Mouse (Mus musculus) forebrain, embryonic 14.5 days (tissue): ENCODE measurements around the gene Nek1. TPM values are rescaled to one million over a fixed set of nuclear protein-coding genes. Genes with fewer than 3 reads are reported as not detected.
A peak's percentile ranks its signal among the peaks of the same experiment; 100 is the strongest.

Source experiments
- ATAC-seq: fragments of 200-750 bp; cut with Nextera tagmentation; 2 replicates; pipeline ENCODE4 v1.8.0; 2017; ENCODE audit warnings: mild to moderate bottlenecking, moderate library complexity
- DNase-seq: peaks from one replicate; pipeline ENCODE4 v3.0.0-alpha.2; 2015; ENCODE audit warnings: low spot score
- H3K27ac ChIP-seq: fragments of 300-500 bp; sonication (generic); 2 replicates; pipeline ENCODE4 v1.5.1; 2014; ENCODE audit warnings: low read depth, mild to moderate bottlenecking, control low read depth, low read length, moderate library complexity
- H3K27me3 ChIP-seq: fragments of 300-500 bp; sonication (generic); replicated peaks from 2 replicates; pipeline ENCODE4 v1.6.1; 2014; ENCODE audit warnings: low read length, control low read depth, mixed read lengths; ENCODE audit not compliant: control insufficient read depth, insufficient read depth
- H3K36me3 ChIP-seq: fragments of 300-500 bp; sonication (generic); 2 replicates; pipeline ENCODE4 v1.6.1; 2014; ENCODE audit warnings: low read length, control low read depth; ENCODE audit not compliant: control insufficient read depth, insufficient read depth
- H3K4me1 ChIP-seq: fragments of 300-500 bp; sonication (generic); 2 replicates; pipeline ENCODE4 v1.6.1; 2014; ENCODE audit warnings: antibody characterized with exemption, low read length, control low read depth; ENCODE audit not compliant: control insufficient read depth, insufficient read depth
- H3K4me2 ChIP-seq: fragments of 300-500 bp; sonication (generic); 2 replicates; pipeline ENCODE4 v1.6.1; 2014; ENCODE audit warnings: mild to moderate bottlenecking, control low read depth, low read length
- H3K4me3 ChIP-seq: fragments of 300-500 bp; sonication (generic); 2 replicates; pipeline ENCODE4 v1.5.1; 2014; ENCODE audit warnings: low read depth, low read length, control low read depth
- H3K9ac ChIP-seq: fragments of 300-500 bp; sonication (generic); 2 replicates; pipeline ENCODE4 v1.6.1; 2014; ENCODE audit warnings: mild to moderate bottlenecking, low read length, control low read depth, moderate library complexity
- H3K9me3 ChIP-seq: fragments of 300-500 bp; sonication (generic); replicated peaks from 2 replicates; pipeline ENCODE4 v1.6.1; 2016; ENCODE audit warnings: low read length, control low read depth, mixed read lengths; ENCODE audit not compliant: control insufficient read depth
- WGBS: fragments of 180-500 bp; shearing (Covaris S2); extraction: QIAGEN DNeasy Blood & Tissue Kit; methylation state at CpG from one replicate; pipeline ENCODE4 v1.1.7; 2014; 5-methylcytosine and 5-hydroxymethylcytosine counted together
- polyA plus RNA-seq: library from polyadenylated mRNA; unstranded; fragments of >200 nt; fragmentation: Nextera tagmentation; extraction: Ambion mirVana; gene quantifications from 2 replicates; pipeline ENCODE4 v1.2.1, GENCODE M21; 2014

Gene Nek1
- polyA plus RNA-seq, 1 experiment from 2014 or later = 19.9 TPM

DNA sequence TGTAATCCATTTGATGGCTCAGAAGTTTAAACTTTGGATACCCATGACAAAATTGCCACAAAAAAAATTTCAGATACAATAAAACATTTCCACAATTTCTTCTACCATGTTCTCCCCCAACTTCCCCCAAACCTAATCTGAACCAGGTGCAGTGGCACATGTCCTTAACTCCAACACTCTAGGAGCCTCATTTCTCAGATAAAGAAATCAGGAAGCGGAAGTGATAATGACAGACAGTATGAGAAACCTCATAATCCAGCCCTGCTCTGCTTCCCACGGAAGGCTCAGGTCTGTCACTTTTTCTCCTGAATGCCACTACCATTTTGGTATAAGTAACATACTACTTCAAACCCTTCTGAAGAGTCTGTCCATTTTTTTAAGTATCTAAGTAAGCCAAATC, 29.1 kb upstream of the Nek1 start:
- ATAC-seq = no peak
- H3K9me3 ChIP-seq = no peaks in the 10 kb centered on the region
- WGBS = 46% methylated on average over 2 of the region's 2 CpGs

DNA sequence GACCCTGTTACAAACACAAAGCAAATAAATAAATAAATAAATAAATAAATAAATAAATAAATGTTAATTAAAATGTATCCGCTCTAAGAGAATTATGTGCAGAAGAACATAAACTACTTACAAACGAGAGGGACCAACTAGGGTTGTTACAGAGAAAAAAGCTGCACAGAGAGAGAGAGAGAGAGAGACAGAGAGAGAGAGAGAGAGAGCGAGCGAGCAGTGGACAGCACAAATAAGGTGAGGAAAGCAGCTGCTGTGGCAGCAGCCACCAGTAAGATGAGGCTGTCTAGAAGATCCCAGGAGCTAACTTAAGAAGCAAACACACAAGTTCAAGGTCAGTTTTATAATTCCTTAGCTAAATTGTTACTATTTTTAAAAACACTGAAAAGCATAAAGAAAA, 28.5 kb upstream of the Nek1 start:
- Histone ChIP-seq H3K4me1 (no peaks in the 10 kb centered on the region), H3K4me3 (no peak overlapping the region), H3K27me3 (no peaks in the 10 kb centered on the region), H3K4me2 (no peak overlapping the region), H3K36me3 (no peaks in the 10 kb centered on the region), H3K9ac (no peak overlapping the region), H3K27ac (no peak overlapping the region), H3K9me3 (no peaks in the 10 kb centered on the region)
- no peak for ATAC-seq
- 69% methylated on average over 4 of the region's 4 CpGs for WGBS
- no peak for DNase-seq

More for the DNA sequence above, 29.1 kb upstream of the Nek1 start:
- H3K4me3 ChIP-seq = no peak overlapping the region
- no peaks in the 10 kb centered on the region for H3K4me1 ChIP-seq
- no peak overlapping the region for H3K27ac ChIP-seq
- H3K36me3 ChIP-seq = no peaks in the 10 kb centered on the region
- no peak overlapping the region for H3K9ac ChIP-seq
- no peaks in the 10 kb centered on the region for H3K27me3 ChIP-seq
- H3K4me2 ChIP-seq = no peak overlapping the region
- DNase-seq = no peak

DNA sequence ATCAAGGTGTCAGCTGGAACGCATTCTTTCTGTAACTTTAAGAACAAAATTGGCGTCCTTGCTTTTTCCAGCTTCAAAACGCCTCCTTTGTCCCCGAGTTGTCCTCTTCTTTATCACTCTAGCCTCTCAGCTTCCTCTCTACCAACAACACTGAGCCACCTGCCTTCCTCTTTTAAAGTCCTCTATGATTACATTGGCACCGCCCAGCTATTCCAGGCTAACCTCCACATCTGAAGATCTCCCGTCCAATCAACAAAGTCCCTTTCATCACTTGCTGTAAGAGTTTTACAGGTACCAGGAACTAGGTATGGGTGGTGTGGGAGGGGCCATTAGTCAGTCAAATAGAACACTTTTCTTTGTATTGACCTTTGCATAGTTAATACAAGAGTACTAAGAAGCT, 27.7 kb upstream of the Nek1 start:
- H3K36me3 ChIP-seq = no peaks in the 10 kb centered on the region
- ATAC-seq = no peak
- no peak for DNase-seq
- H3K4me1 ChIP-seq = no peaks in the 10 kb centered on the region
- H3K27ac ChIP-seq = no peak overlapping the region
- no peak overlapping the region for H3K4me3 ChIP-seq
- no peaks in the 10 kb centered on the region for H3K9me3 ChIP-seq
- H3K27me3 ChIP-seq = no peaks in the 10 kb centered on the region
- H3K9ac ChIP-seq = no peak overlapping the region
- WGBS = 67% methylated on average over 6 of the region's 6 CpGs
- H3K4me2 ChIP-seq = no peak overlapping the region

DNA sequence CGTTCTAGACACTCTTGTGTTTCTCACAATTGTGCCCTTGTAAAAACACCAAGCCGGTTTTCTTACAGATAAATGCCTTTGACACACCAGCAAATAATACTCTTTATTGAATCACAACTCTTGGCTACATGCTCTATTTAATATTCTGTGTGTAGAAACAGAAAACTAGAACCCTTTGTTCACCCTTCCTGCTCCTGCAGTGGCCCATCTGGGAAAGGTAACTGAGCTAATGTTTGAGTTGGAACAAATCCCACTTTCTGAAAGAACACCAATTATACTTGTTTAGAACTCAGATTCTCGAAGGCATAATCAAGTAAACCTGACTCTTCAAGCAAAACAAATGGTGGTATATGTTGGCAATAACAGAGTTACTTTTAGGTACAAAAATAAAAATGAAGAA, 27.3 kb upstream of the Nek1 start:
- H3K4me2 ChIP-seq = no peak overlapping the region
- H3K27ac ChIP-seq = no peak overlapping the region
- no peaks in the 10 kb centered on the region for H3K4me1 ChIP-seq
- WGBS = 26% methylated on average over 3 of the region's 3 CpGs
- H3K9me3 ChIP-seq = no peaks in the 10 kb centered on the region
- H3K36me3 ChIP-seq = no peaks in the 10 kb centered on the region
- DNase-seq (no peak), ATAC-seq (no peak)
- no peak overlapping the region for H3K4me3 ChIP-seq
- H3K27me3 ChIP-seq = no peaks in the 10 kb centered on the region
- H3K9ac ChIP-seq = no peak overlapping the region

DNA sequence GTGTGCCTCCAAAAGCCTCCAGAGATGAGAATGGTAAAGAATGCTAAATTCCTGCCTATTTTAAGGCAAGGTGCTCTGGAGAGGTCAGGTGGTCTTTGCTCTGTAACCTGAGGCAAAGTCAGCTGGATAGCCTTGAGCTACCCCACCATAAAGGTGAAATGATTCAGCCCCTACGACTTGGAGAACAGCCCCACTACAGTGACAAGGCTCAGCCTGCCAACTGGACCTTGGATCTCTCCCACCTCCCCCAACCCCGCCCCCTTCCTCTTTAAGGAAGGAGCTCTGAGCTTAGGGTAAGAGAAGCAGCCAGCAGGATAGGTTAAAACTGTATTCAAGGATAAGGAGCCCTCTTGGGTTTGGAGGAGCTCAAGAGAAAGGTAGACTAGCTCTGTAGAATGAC, 23.9 kb upstream of the Nek1 start:
- no peak for ATAC-seq
- Histone ChIP-seq H3K36me3 (no peaks in the 10 kb centered on the region), H3K9ac (no peak overlapping the region)

DNA sequence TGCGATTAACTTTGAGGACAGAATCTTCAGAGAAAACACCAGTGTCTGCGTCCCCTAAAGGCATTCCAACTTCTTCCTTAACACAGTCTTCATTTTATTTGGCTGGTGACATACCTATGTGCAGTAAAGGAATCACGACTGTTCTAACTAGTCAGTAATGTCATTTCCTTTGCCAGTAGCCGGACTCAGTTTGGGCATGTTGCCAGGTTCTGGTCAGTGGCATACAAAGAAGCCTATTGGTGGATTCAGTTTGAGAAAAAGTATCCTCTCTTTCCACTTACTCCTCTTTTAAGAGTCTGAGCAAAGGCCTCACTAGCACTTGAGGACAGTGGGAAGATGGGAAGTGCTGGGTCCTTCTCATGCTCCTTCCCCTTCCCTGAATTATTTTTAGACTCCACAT, 21.2 kb upstream of the Nek1 start:
- DNase-seq (peak; percentile 64), ATAC-seq (no peak)
- WGBS = 55% methylated on average over 4 of the region's 4 CpGs
- Histone ChIP-seq H3K4me1 (0 out of 2 replicates have a peak, but pooled peaks cover 3% of the 10 kb centered on the region), H3K9ac (no peak overlapping the region), H3K27ac (no peak overlapping the region), H3K9me3 (no peaks in the 10 kb centered on the region), H3K27me3 (no peaks in the 10 kb centered on the region), H3K36me3 (no peaks in the 10 kb centered on the region), H3K4me2 (no peak overlapping the region), H3K4me3 (no peak overlapping the region)

More for the DNA sequence above, 23.9 kb upstream of the Nek1 start:
- no peaks in the 10 kb centered on the region for H3K9me3 ChIP-seq
- no peak for DNase-seq
- 0 out of 2 replicates have a peak, but pooled peaks cover 3% of the 10 kb centered on the region for H3K4me1 ChIP-seq
- no peak overlapping the region for H3K27ac ChIP-seq
- no peaks in the 10 kb centered on the region for H3K27me3 ChIP-seq
- WGBS = 54% methylated on average over 2 of the region's 2 CpGs
- H3K4me2 ChIP-seq = no peak overlapping the region
- no peak overlapping the region for H3K4me3 ChIP-seq

DNA sequence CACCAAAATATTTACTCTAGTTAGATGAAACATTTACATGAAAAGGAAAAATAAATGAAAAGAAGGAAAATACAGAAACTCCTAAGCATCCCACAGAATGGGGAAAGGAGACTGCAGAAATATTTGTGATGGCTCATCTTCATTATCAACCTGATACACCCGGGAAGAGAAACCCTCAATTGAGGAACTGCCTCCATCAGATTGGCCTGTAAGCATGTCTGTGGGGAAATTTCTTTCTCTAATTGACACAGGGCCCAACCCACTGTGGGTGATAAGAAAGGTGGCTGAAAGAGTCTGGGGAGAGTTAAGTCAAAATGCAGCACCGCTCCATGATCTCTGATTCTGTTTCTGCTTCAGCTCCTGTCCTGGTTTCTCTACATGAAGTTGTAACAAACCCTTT, 19.5 kb upstream of the Nek1 start:
- 0 out of 2 replicates have a peak, but pooled peaks cover 3% of the 10 kb centered on the region for H3K4me1 ChIP-seq
- WGBS = 82% methylated on average over 2 of the region's 2 CpGs
- no peak overlapping the region for H3K9ac ChIP-seq
- H3K27me3 ChIP-seq = no peaks in the 10 kb centered on the region
- no peak overlapping the region for H3K4me2 ChIP-seq
- DNase-seq (no peak), ATAC-seq (no peak)
- no peak overlapping the region for H3K27ac ChIP-seq
- H3K9me3 ChIP-seq = no peaks in the 10 kb centered on the region
- H3K36me3 ChIP-seq = no peaks in the 10 kb centered on the region
- H3K4me3 ChIP-seq = no peak overlapping the region

DNA sequence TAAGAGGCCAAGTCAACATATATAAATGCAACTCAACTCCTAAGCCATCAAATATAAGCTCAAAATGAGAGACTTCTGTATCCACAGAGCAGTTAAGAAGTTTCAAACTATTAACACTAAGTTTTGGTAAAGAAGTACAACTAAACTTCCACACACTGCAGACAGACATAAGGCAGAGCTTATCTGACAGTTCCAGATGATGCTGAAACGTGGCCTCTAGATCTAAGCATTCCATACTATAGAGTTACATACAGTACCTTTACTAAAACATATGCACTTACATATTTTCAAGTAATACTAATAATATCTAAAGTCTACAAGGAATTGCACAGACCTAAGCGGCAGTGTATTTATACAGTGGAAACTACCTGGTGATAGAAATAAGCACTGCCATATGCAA, 18.2 kb upstream of the Nek1 start:
- ATAC-seq (no peak), DNase-seq (no peak)
- no peak overlapping the region for H3K4me2 ChIP-seq
- H3K27ac ChIP-seq = no peak overlapping the region
- WGBS = 87% methylated on average over 2 of the region's 2 CpGs
- H3K9ac ChIP-seq = no peak overlapping the region
- H3K36me3 ChIP-seq = no peaks in the 10 kb centered on the region
- H3K27me3 ChIP-seq = no peaks in the 10 kb centered on the region
- 0 out of 2 replicates have a peak, but pooled peaks cover 3% of the 10 kb centered on the region for H3K4me1 ChIP-seq
- H3K4me3 ChIP-seq = no peak overlapping the region
- H3K9me3 ChIP-seq = no peaks in the 10 kb centered on the region

DNA sequence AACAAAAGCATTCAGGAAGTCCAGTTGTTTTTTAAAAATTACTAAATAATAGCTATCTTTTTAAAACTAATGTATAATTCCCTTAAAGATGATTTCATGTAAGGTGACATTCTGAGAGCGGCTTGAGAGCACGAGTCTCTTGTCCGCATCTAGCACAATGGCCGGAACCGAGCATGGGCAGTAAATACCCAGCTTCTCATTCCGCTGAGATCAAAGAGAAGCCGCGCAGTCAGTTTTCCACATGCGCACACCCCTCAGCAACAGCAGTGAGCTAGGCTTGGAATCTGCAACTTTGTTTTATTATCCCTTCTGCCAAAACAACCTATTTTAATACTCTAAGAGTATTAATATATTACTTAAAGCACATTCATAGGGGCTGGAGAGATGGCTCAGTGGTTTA, 16.2 kb upstream of the Nek1 start:
- H3K9ac ChIP-seq = no peak overlapping the region
- 82% methylated on average over 9 of the region's 9 CpGs for WGBS
- H3K27ac ChIP-seq = no peak overlapping the region
- no peaks in the 10 kb centered on the region for H3K27me3 ChIP-seq
- H3K4me1 ChIP-seq = peaks cover 5% of the 10 kb centered on the region
- H3K9me3 ChIP-seq = no peaks in the 10 kb centered on the region
- no peaks in the 10 kb centered on the region for H3K36me3 ChIP-seq
- no peak overlapping the region for H3K4me3 ChIP-seq
- DNase-seq (no peak), ATAC-seq (no peak)
- H3K4me2 ChIP-seq = no peak overlapping the region
